Mouse (Mus musculus) left cerebral cortex, postnatal 4 days (tissue): ENCODE results near the gene Gm5580. TPM values are rescaled to one million over a fixed set of nuclear protein-coding genes. Genes with fewer than 3 reads are reported as not detected.
A peak's percentile ranks its signal among the peaks of the same experiment; 100 is the strongest.
"Not testable (repeated sequence)": the region's sequence is repeated elsewhere in the genome, so short reads cannot be mapped to it uniquely, and the experiment has no call there.

Experiments used
- DNase-seq: peaks from one replicate; pipeline ENCODE4 v3.0.0-alpha.2; 2022
- intact Hi-C: fragments of 180-260 bp; cut with DNase I; formaldehyde crosslinking; loops from one replicate; pipeline ENCODE4 v1.15.1; 2025
- total RNA-seq, 2 experiments: library from RNA; stranded (reverse); gene quantifications; 2 replicates each; pipeline ENCODE4 v1.2.3; 2021

Gene Gm5580
- total RNA-seq = 1 to 10 TPM; 2.5 to 3.9 TPM

DNA sequence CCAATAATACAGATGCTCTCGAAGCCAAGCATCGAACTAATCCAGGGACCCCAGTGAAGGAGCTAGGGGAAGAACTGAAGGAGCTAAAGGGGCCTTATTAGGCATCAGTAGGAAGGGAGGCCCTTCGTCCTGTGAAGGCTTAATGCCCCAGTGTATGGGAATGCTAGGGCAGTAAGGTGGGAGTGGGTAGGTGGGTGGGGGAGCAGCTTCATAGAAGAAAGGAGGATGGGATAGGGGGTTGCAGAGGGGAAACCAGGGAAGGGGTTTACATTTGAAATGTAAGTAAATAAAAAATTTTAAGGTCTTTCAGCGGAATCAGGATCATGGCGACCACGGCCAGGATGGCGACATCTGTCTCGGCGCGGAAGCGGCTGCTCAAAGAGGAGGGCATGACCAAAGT lies at the start of gene Gm5580:
TSS of gene Gm5580 (plus strand) at position 301 of the 400 bp plus-strand sequence.
- DNase-seq, intact Hi-C loops: not testable (repeated sequence)

DNA sequence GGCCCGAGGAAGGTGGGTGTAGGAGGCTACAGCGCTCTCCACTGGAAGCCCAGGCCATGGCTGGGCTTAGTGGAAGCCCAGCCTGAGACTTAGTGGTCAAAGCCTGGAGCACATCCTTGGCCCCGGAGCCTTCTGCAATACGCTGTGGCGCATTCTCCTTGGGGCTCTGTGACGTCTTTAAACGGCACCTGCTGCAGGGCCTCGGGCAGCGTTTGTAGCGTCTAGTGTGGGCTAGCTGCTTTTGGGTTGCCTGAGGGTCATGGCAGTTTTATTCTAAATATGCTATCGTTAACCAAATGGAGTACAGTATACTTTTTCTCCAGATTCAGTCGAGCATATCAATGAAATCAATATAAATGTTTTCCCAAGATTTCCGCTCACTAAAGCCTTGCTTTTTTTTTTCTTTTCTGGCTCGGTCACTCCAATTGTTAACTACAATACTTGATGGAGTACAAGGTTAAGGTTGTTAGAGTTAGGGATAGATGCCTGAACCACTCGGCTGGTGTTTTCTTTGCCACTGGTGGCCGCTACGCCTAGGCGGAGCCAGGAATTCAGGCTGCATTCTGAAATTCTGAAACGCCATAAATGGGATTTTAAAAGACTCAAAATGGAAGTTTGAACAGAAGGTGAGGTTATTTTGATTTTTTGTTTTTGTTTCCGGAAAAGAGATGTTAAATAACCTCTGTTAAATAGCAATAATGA lies 44.5 kb upstream of the Gm5580 start, which contains the start of gene Olfr212:
TSS of gene Olfr212 (plus strand) at position 215 of the 702 bp plus-strand sequence.
- DNase-seq, intact Hi-C loops: not testable (repeated sequence)

DNA sequence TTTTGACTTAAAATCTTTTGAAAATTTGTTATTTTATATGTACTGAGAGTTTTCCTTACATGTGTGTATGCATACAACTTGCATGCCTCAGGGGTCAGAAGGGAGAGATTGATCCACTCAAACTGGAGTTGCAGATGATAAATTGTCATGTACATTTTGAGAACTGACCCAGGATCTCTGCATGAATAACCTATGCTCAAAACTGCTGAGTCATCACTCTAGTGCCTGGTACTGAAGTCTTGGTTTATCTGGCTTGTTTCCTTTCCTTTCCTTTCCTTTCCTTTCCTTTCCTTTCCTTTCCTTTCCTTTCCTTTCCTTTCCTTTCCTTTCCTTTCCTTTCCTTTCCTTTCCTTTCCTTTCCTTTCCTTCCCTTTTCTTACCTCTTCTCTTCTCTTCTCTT lies 36.1 kb upstream of the Gm5580 start:
- intact Hi-C loops = no loop called here
- no peak for DNase-seq

DNA sequence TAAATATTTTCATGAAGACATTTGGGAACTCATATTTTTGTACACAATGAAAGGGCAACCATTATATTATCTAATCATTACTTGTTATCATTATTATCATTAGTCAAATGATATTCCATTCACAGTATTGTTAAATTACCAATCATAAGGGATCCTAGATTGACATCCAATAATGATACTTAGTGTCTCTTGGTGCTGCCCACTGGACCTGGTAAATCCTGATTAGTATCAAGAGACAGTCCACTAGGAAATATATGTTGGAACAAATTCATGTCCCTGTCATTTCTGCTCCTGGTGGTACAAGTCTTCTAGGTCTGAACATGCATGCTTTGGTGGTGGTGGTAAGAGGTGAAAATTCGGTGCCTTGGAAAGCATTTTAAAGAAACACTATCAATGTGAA lies 12.8 kb upstream of the Gm5580 start, which contains the start of gene Olfr213:
TSS of gene Olfr213 (plus strand) at position 301 of the 400 bp plus-strand sequence.
- intact Hi-C loops = no loop called here
- DNase-seq = no peak

DNA sequence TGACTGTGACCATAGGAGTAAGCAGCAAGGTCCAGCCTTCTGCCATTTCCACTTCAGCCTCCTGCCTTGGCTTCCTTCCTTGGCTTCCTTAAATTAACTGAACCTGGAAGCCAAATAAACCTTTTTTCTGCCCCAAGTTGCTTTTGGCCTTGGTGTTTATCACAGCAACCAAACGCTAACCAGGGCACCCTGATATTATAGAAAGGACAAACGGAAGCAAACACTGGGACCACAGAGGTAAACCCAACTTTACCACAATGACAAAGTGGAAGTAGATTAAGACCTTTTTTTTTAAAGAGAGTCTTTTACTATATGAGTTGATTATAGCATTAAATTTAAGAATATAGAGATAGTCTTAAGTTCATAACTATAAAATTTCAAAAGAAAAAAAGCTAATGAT lies 8.4 kb upstream of the Gm5580 start:
- intact Hi-C loops = no loop called here
- DNase-seq = no peak

DNA sequence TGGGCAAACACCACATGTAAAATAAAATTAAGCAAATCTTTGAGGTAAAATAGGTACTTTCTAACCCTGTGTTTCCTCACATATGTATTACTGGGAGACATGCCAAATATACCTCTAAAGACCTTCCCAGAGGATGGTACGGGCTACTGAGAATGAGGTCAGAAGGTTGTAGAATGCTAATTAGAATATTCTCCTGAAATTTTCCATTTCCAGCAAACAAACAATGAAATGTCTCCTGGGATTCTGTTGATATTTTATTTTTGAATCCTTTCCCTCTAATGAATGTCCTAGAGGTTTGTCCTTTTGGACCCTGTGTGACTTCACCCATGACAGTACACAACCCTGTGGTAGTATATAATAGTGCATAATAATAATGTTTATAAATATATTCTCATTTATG lies 3.0 kb downstream of the Gm5580 start, which contains the start of gene Olfr214:
TSS of gene Olfr214 (plus strand) at position 301 of the 400 bp plus-strand sequence.
- DNase-seq = no peak
- intact Hi-C loops = no loop called here

DNA sequence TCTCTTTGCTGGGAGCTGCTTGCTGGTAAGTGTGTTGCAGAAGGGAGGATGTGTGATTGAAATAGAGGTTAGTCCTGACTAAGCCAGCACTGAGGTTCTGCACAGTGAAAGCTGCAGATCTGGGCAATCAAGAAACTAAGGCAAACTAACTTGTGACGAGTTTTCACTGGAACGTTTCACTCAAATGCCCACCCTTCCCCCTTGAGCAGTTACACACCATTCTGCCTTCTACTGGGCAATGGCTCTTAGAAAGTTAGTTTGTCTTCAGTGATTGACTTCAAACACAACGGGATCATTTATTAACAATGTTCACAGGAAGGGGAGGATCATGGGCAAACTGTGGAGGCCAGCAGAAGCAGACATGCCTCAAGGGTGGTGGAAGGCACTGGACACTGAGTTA lies 4.0 kb downstream of the Gm5580 start:
- intact Hi-C loops = no loop called here
- DNase-seq = no peak

DNA sequence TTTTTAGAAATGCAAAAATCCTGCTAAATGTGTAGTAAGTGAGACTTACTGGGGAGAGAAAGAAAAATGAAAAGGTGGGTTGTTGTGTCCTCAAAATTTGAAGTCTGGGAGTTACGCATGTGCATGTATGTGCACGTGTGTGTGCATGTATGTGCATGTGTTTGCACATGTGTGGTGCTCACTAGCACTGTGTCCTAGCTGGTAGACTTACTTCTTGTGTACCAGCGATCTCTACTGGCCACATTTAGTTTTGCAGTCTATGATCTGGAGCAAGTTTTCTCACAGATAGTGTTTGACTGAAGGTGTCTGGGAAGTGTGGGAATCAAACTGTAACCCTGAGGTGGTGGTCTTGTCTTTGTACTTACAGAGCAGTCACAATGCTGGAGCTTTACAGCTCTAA lies 18.9 kb downstream of the Gm5580 start:
- intact Hi-C loops = no loop called here
- peak; percentile 21 for DNase-seq

DNA sequence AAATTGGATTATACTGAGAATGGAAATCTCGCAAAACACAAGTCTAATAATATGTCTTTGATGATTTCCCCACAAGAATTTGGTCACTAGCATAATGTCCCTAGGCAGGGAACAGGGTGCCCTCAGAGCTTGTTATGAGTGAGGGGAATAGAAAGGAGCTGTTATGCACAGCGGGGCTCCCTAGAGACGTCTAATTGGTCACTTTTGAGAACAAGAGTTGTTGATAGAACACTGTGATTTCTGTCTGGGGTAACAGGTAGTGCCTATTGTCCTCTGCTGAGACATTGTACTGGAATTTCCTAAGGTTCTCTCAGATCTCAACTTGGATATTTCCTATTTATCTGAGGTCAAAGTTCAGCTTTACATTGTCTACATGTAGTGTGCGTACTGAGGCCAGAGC lies 33.2 kb downstream of the Gm5580 start, which contains the start of gene Olfr215:
TSS of gene Olfr215 (minus strand) at position 101 of the 400 bp plus-strand sequence.
- intact Hi-C loops = no loop called here
- no peak for DNase-seq

DNA sequence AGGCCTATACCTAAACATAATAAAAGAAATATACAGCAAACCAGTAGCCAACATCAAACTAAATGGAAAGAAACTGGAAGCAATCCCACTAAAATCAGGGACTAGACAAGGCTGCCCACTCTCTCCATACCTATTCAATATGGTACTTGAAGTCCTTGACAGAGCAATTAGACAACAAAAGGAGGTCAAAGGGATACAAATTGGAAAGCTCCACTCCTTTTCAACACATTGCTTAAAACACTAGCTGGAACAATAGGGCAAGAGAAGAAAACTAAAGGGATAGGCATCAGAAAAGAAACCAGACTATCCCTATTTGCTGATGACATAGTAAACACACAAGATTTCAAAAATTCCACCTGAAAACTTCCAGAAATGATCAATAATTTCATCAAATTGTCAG lies 50.0 kb downstream of the Gm5580 start:
- not testable (repeated sequence) for DNase-seq

More for the DNA sequence above, 50.0 kb downstream of the Gm5580 start:
- intact Hi-C loops = not testable (repeated sequence)

Other genes with a start within 250 kb of the Gm5580 start
- 100 to 1,000 TPM in 1 of 2 experiments, 10 to 100 TPM in 1; 98.6 to 103 TPM for gene March8, start 213.1 kb upstream of the Gm5580 start, total RNA-seq
- 1 to 10 TPM; 1.3 to 1.4 TPM for gene Alox5, start 90.0 kb upstream of the Gm5580 start, total RNA-seq
- not detected for gene Olfr211, start 62.0 kb upstream of the Gm5580 start, total RNA-seq
- under 1 TPM; 0.14 to 0.20 TPM for gene Olfr212, start 44.6 kb upstream of the Gm5580 start, total RNA-seq
- not detected for gene Olfr213, start 12.7 kb upstream of the Gm5580 start, total RNA-seq
- not detected for gene Olfr214, start 3.1 kb downstream of the Gm5580 start, total RNA-seq
- gene Olfr215, start 33.1 kb downstream of the Gm5580 start, total RNA-seq = not detected
- 10 to 100 TPM; 42.0 to 49.9 TPM for gene Zfp422, start 77.9 kb downstream of the Gm5580 start, total RNA-seq
- gene Depp1, start 99.5 kb downstream of the Gm5580 start, total RNA-seq = 1 to 10 TPM in 1 of 2 experiments, under 1 TPM in 1; 0.54 to 2.7 TPM
- 1 to 10 TPM; 2.9 to 3.4 TPM for gene Rassf4, start 122.8 kb downstream of the Gm5580 start, total RNA-seq
- gene Tmem72, start 165.8 kb downstream of the Gm5580 start, total RNA-seq = under 1 TPM; 0.12 to 0.22 TPM